Mouse (Mus musculus) neural tube, embryonic 15.5 days (tissue): ENCODE measurements around the gene Baz2b. TPM values are rescaled to one million over a fixed set of nuclear protein-coding genes. Genes with fewer than 3 reads are reported as not detected.

Source experiments
- ATAC-seq: fragments of 200-750 bp; cut with Nextera tagmentation; 2 replicates; pipeline ENCODE4 v1.8.0; 2017; ENCODE audit warnings: mild to moderate bottlenecking, moderate TSS enrichment, moderate library complexity; ENCODE audit not compliant: low FRiP score
- H3K27ac ChIP-seq: fragments of 300-500 bp; sonication (generic); replicated peaks from 2 replicates; pipeline ENCODE4 v1.5.1; 2015; ENCODE audit warnings: mild to moderate bottlenecking, inconsistent platforms
- H3K27me3 ChIP-seq: fragments of 300-500 bp; sonication (generic); replicated peaks from 2 replicates; pipeline ENCODE4 v1.6.1; 2015; ENCODE audit warnings: inconsistent platforms
- H3K36me3 ChIP-seq: fragments of 300-500 bp; sonication (generic); 2 replicates; pipeline ENCODE4 v1.6.1; 2015; ENCODE audit warnings: inconsistent platforms
- H3K4me1 ChIP-seq: fragments of 300-500 bp; sonication (generic); 2 replicates; pipeline ENCODE4 v1.6.1; 2015; ENCODE audit warnings: inconsistent platforms
- H3K4me2 ChIP-seq: fragments of 300-500 bp; sonication (generic); 2 replicates; pipeline ENCODE4 v1.6.1; 2015; ENCODE audit warnings: inconsistent platforms, mild to moderate bottlenecking, moderate library complexity
- H3K4me3 ChIP-seq: fragments of 300-500 bp; sonication (generic); replicated peaks from 2 replicates; pipeline ENCODE4 v1.5.1; 2015; ENCODE audit warnings: mild to moderate bottlenecking, inconsistent platforms
- H3K9ac ChIP-seq: fragments of 300-500 bp; sonication (generic); replicated peaks from 2 replicates; pipeline ENCODE4 v1.6.1; 2015; ENCODE audit warnings: mild to moderate bottlenecking, inconsistent platforms
- H3K9me3 ChIP-seq: fragments of 300-500 bp; sonication (generic); replicated peaks from 2 replicates; pipeline ENCODE4 v1.6.1; 2016; ENCODE audit warnings: inconsistent platforms
- WGBS: fragments of 180-500 bp; shearing (Covaris S2); methylation state at CpG from one replicate; pipeline ENCODE4 v1.1.7; 2015; ENCODE audit warnings: mixed read lengths; 5-methylcytosine and 5-hydroxymethylcytosine counted together
- polyA plus RNA-seq: library from polyadenylated mRNA; unstranded; fragments of >200 nt; fragmentation: Nextera tagmentation; extraction: Ambion mirVana; gene quantifications from 2 replicates; pipeline ENCODE4 v1.2.1, GENCODE M21; 2015

The Baz2b gene
- polyA plus RNA-seq, 1 experiment from 2014 or later = 68.2 TPM

GRCm38 (mm10) chr2:59960495-59960772 lies 249.2 kb downstream of the Baz2b start:
- 88% methylated on average over 2 of the region's 2 CpGs for WGBS

GRCm38 (mm10) chr2:59959668-59960494 lies 249.8 kb downstream of the Baz2b start:
- no peak for ATAC-seq
- Histone ChIP-seq H3K27me3 (no peaks in the 10 kb centered on the region), H3K4me2 (no peak overlapping the region), H3K27ac (no peak overlapping the region), H3K9ac (no peak overlapping the region), H3K36me3 (peaks cover 14% of the 10 kb centered on the region; the same call in 1 of the 2 replicates), H3K9me3 (no peaks in the 10 kb centered on the region), H3K4me1 (peaks cover 7% of the 10 kb centered on the region), H3K4me3 (no peak overlapping the region)
- WGBS = 93% methylated on average over 14 of the region's 14 CpGs

More at GRCm38 (mm10) chr2:59960495-59960772, 249.2 kb downstream of the Baz2b start:
- H3K9ac ChIP-seq = no peak overlapping the region
- no peak for ATAC-seq
- H3K27ac ChIP-seq = no peak overlapping the region
- H3K9me3 ChIP-seq = no peaks in the 10 kb centered on the region
- H3K36me3 ChIP-seq = peaks cover 14% of the 10 kb centered on the region; the same call in 1 of the 2 replicates
- no peak overlapping the region for H3K4me2 ChIP-seq
- H3K4me3 ChIP-seq = no peak overlapping the region
- H3K4me1 ChIP-seq = peaks cover 7% of the 10 kb centered on the region
- H3K27me3 ChIP-seq = no peaks in the 10 kb centered on the region

GRCm38 (mm10) chr2:59958543-59958942 lies 251.1 kb downstream of the Baz2b start:
- Histone ChIP-seq H3K27me3 (no peaks in the 10 kb centered on the region), H3K4me1 (peaks cover 7% of the 10 kb centered on the region), H3K27ac (no peak overlapping the region), H3K9ac (no peak overlapping the region), H3K36me3 (peaks cover 14% of the 10 kb centered on the region), H3K4me3 (no peak overlapping the region), H3K4me2 (no peak overlapping the region), H3K9me3 (no peaks in the 10 kb centered on the region)
- ATAC-seq = peak; percentile 72; the same call in 1 of the 2 replicates
- WGBS = 43% methylated on average over 6 of the region's 6 CpGs

GRCm38 (mm10) chr2:59955916-59956315 lies 253.7 kb downstream of the Baz2b start:
- no peaks in the 10 kb centered on the region for H3K9me3 ChIP-seq
- no peak overlapping the region for H3K9ac ChIP-seq
- 79% methylated on average over 7 of the region's 7 CpGs for WGBS
- H3K36me3 ChIP-seq = peaks cover 10% of the 10 kb centered on the region
- no peak overlapping the region for H3K4me2 ChIP-seq
- H3K27ac ChIP-seq = no peak overlapping the region
- H3K4me1 ChIP-seq = peaks cover 7% of the 10 kb centered on the region
- no peak overlapping the region for H3K4me3 ChIP-seq
- no peaks in the 10 kb centered on the region for H3K27me3 ChIP-seq
- ATAC-seq = no peak

- Histone ChIP-seq H3K27ac (no peak overlapping the region), H3K36me3 (peaks cover 10% of the 10 kb centered on the region), H3K4me3 (no peak overlapping the region), H3K4me1 (peaks cover 7% of the 10 kb centered on the region), H3K27me3 (no peaks in the 10 kb centered on the region), H3K9ac (no peak overlapping the region), H3K4me2 (no peak overlapping the region), H3K9me3 (no peaks in the 10 kb centered on the region)
- no peak for ATAC-seq
- 78% methylated on average over 3 of the region's 3 CpGs for WGBS
Observed at GRCm38 (mm10) chr2:59954791-59955190, 254.8 kb downstream of the Baz2b start.

- Histone ChIP-seq H3K9me3 (no peaks in the 10 kb centered on the region), H3K4me2 (no peak overlapping the region), H3K36me3 (peaks cover 12% of the 10 kb centered on the region), H3K27ac (no peak overlapping the region), H3K4me1 (no peaks in the 10 kb centered on the region), H3K27me3 (no peaks in the 10 kb centered on the region), H3K9ac (no peak overlapping the region), H3K4me3 (no peak overlapping the region)
- no peak for ATAC-seq
- 86% methylated on average over 13 of the region's 13 CpGs for WGBS
Observed at GRCm38 (mm10) chr2:59952286-59953014, 257.2 kb downstream of the Baz2b start.

GRCm38 (mm10) chr2:59951706-59952105 lies 257.9 kb downstream of the Baz2b start:
- Histone ChIP-seq H3K9me3 (no peaks in the 10 kb centered on the region), H3K36me3 (peaks cover 10% of the 10 kb centered on the region), H3K4me1 (no peaks in the 10 kb centered on the region), H3K4me2 (no peak overlapping the region), H3K27ac (no peak overlapping the region), H3K4me3 (no peak overlapping the region), H3K9ac (no peak overlapping the region), H3K27me3 (no peaks in the 10 kb centered on the region)
- ATAC-seq = no peak
- 84% methylated on average over 8 of the region's 8 CpGs for WGBS

GRCm38 (mm10) chr2:59951127-59951526 lies 258.5 kb downstream of the Baz2b start:
- Histone ChIP-seq H3K4me2 (no peak overlapping the region), H3K27me3 (no peaks in the 10 kb centered on the region), H3K9me3 (no peaks in the 10 kb centered on the region), H3K27ac (no peak overlapping the region), H3K4me1 (no peaks in the 10 kb centered on the region), H3K36me3 (peaks cover 10% of the 10 kb centered on the region), H3K9ac (no peak overlapping the region), H3K4me3 (no peak overlapping the region)
- no peak for ATAC-seq
- WGBS = 86% methylated on average over 4 of the region's 4 CpGs

GRCm38 (mm10) chr2:59936296-59936695 lies 273.3 kb downstream of the Baz2b start:
- 18% methylated on average over 9 of the region's 9 CpGs for WGBS
- H3K4me1 ChIP-seq = no peaks in the 10 kb centered on the region
- H3K27ac ChIP-seq = no peak overlapping the region
- no peaks in the 10 kb centered on the region for H3K27me3 ChIP-seq
- H3K36me3 ChIP-seq = peaks cover 11% of the 10 kb centered on the region
- no peak overlapping the region for H3K9ac ChIP-seq
- no peaks in the 10 kb centered on the region for H3K9me3 ChIP-seq
- H3K4me3 ChIP-seq = no peak overlapping the region
- H3K4me2 ChIP-seq = no peak overlapping the region
- ATAC-seq = no peak

GRCm38 (mm10) chr2:59933129-59933528 lies 276.5 kb downstream of the Baz2b start:
- Histone ChIP-seq H3K27ac (no peak overlapping the region), H3K9me3 (no peaks in the 10 kb centered on the region), H3K4me2 (no peak overlapping the region), H3K27me3 (no peaks in the 10 kb centered on the region), H3K9ac (no peak overlapping the region), H3K4me1 (no peaks in the 10 kb centered on the region), H3K4me3 (no peak overlapping the region), H3K36me3 (peaks cover 4% of the 10 kb centered on the region)
- ATAC-seq = no peak
- 84% methylated on average over 3 of the region's 3 CpGs for WGBS

GRCm38 (mm10) chr2:59932244-59932643 lies 277.4 kb downstream of the Baz2b start:
- 90% methylated on average over 4 of the region's 4 CpGs for WGBS
- Histone ChIP-seq H3K4me1 (no peaks in the 10 kb centered on the region), H3K4me3 (no peak overlapping the region), H3K4me2 (no peak overlapping the region), H3K27ac (no peak overlapping the region), H3K9me3 (no peaks in the 10 kb centered on the region), H3K27me3 (no peaks in the 10 kb centered on the region), H3K9ac (no peak overlapping the region), H3K36me3 (peaks cover 4% of the 10 kb centered on the region)
- no peak for ATAC-seq

GRCm38 (mm10) chr2:59913610-59914009 lies 296.0 kb downstream of the Baz2b start:
- H3K27ac ChIP-seq = no peak overlapping the region
- no peak overlapping the region for H3K4me2 ChIP-seq
- H3K9ac ChIP-seq = no peak overlapping the region
- no peaks in the 10 kb centered on the region for H3K9me3 ChIP-seq
- 80% methylated on average over 11 of the region's 11 CpGs for WGBS
- ATAC-seq = no peak
- H3K4me1 ChIP-seq = no peaks in the 10 kb centered on the region
- peaks cover 46% of the 10 kb centered on the region for H3K36me3 ChIP-seq
- H3K27me3 ChIP-seq = no peaks in the 10 kb centered on the region
- no peak overlapping the region for H3K4me3 ChIP-seq
